Mouse (Mus musculus): ENCODE data around the gene Dhx8. TPM values are rescaled to one million over a fixed set of nuclear protein-coding genes. Genes with fewer than 3 reads are reported as not detected.

Dhx8 gene
- polyA plus RNA-seq, 1 experiment from 2014 or later, result 19.0 TPM

- H3K4me1 ChIP-seq (replicated peaks), result peaks cover 15% of the 10 kb centered on the region
- no peak overlapping the region for H3K4me3 ChIP-seq (replicated peaks)
- no peak for DNase-seq
- no peak for ATAC-seq (ENCODE audit: low read depth)
- H3K27me3 ChIP-seq, result no peaks in the 10 kb centered on the region
- no peak overlapping the region for H3K9ac ChIP-seq
- H3K36me3 ChIP-seq, result no peaks in the 10 kb centered on the region
- H3K27ac ChIP-seq, result no peak overlapping the region
- H3K4me2 ChIP-seq, result no peak overlapping the region
- 55% methylated on average over 5 of the region's 5 CpGs for WGBS (ENCODE audit: insufficient replicate concordance)
- H3K9me3 ChIP-seq (replicated peaks), result no peaks in the 10 kb centered on the region
Measured at GRCm38 (mm10) chr11:101704081-101704480, 28.6 kb upstream of the Dhx8 start.

GRCm38 (mm10) chr11:101706764-101707448, 25.8 kb upstream of the Dhx8 start:
- no peak overlapping the region for H3K27ac ChIP-seq
- H3K4me3 ChIP-seq (replicated peaks), result no peak overlapping the region
- no peaks in the 10 kb centered on the region for H3K27me3 ChIP-seq
- no peak overlapping the region for H3K4me2 ChIP-seq
- no peaks in the 10 kb centered on the region for H3K36me3 ChIP-seq
- DNase-seq (no peak), ATAC-seq (ENCODE audit: low read depth) (no peak)
- WGBS (ENCODE audit: insufficient replicate concordance), result 74% methylated on average over 10 of the region's 10 CpGs
- H3K9me3 ChIP-seq (replicated peaks), result no peaks in the 10 kb centered on the region
- no peak overlapping the region for H3K9ac ChIP-seq
- 0 out of 2 replicates have a peak, but pooled peaks cover 5% of the 10 kb centered on the region for H3K4me1 ChIP-seq (replicated peaks)

GRCm38 (mm10) chr11:101708482-101708881, 24.2 kb upstream of the Dhx8 start:
- Histone ChIP-seq H3K27me3 (no peaks in the 10 kb centered on the region), H3K4me1 (replicated peaks) (0 out of 2 replicates have a peak, but pooled peaks cover 5% of the 10 kb centered on the region), H3K36me3 (no peaks in the 10 kb centered on the region), H3K4me2 (no peak overlapping the region), H3K9ac (no peak overlapping the region), H3K27ac (no peak overlapping the region), H3K9me3 (replicated peaks) (no peaks in the 10 kb centered on the region), H3K4me3 (replicated peaks) (no peak overlapping the region)
- DNase-seq (no peak), ATAC-seq (ENCODE audit: low read depth) (no peak)
- 23% methylated on average over 5 of the region's 5 CpGs for WGBS (ENCODE audit: insufficient replicate concordance)

- ATAC-seq (ENCODE audit: low read depth) (no peak), DNase-seq (no peak)
- Histone ChIP-seq H3K4me1 (replicated peaks) (no peaks in the 10 kb centered on the region), H3K27me3 (no peaks in the 10 kb centered on the region), H3K4me3 (replicated peaks) (no peak overlapping the region), H3K27ac (no peak overlapping the region), H3K4me2 (no peak overlapping the region), H3K9me3 (replicated peaks) (no peaks in the 10 kb centered on the region), H3K36me3 (no peaks in the 10 kb centered on the region), H3K9ac (no peak overlapping the region)
- 64% methylated on average over 9 of the region's 9 CpGs for WGBS (ENCODE audit: insufficient replicate concordance)
Measured at GRCm38 (mm10) chr11:101712811-101713210, 19.9 kb upstream of the Dhx8 start.

GRCm38 (mm10) chr11:101714012-101714411, 18.7 kb upstream of the Dhx8 start:
- no peak overlapping the region for H3K27ac ChIP-seq
- ATAC-seq (ENCODE audit: low read depth), result no peak
- no peak overlapping the region for H3K4me3 ChIP-seq (replicated peaks)
- no peak overlapping the region for H3K4me2 ChIP-seq
- WGBS (ENCODE audit: insufficient replicate concordance), result 63% methylated on average over 7 of the region's 7 CpGs
- no peak overlapping the region for H3K9ac ChIP-seq
- H3K9me3 ChIP-seq (replicated peaks), result no peaks in the 10 kb centered on the region
- H3K36me3 ChIP-seq, result no peaks in the 10 kb centered on the region
- no peaks in the 10 kb centered on the region for H3K4me1 ChIP-seq (replicated peaks)
- no peaks in the 10 kb centered on the region for H3K27me3 ChIP-seq
- DNase-seq, result no peak

- H3K27ac ChIP-seq, result no peak overlapping the region
- no peaks in the 10 kb centered on the region for H3K36me3 ChIP-seq
- H3K4me3 ChIP-seq (replicated peaks), result no peak overlapping the region
- H3K27me3 ChIP-seq, result no peaks in the 10 kb centered on the region
- no peak for ATAC-seq (ENCODE audit: low read depth)
- no peak overlapping the region for H3K4me2 ChIP-seq
- WGBS (ENCODE audit: insufficient replicate concordance), result 59% methylated on average over 4 of the region's 4 CpGs
- H3K4me1 ChIP-seq (replicated peaks), result no peaks in the 10 kb centered on the region
- no peaks in the 10 kb centered on the region for H3K9me3 ChIP-seq (replicated peaks)
- no peak overlapping the region for H3K9ac ChIP-seq
- no peak for DNase-seq
Measured at GRCm38 (mm10) chr11:101718324-101718723, 14.4 kb upstream of the Dhx8 start.

DNA sequence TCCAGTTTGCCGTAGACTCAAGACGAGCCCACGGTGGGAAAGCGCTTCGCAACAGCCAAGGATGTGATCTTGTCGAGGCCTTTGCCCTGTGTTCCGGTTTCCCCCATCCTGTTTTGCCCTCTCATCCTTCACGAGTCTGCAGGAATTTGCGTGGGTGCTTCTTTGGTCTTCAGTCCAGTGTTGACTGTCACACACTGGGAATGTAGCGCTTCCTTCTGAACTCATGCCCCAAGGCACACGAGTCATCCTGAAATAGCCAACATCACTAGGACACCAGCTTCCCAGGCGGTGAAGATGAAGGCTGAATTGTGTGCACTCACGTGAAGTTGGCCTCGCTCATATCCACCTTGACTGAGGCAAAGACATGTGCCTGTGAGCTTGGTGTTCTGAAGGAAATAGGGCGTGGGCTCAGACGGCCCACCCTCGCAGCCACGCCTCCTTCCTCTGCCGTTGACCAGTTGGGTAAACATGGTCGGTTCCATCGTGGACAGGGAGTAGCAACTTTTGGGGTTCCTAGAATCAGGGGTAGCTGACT, 12.7 kb upstream of the Dhx8 start:
- no peaks in the 10 kb centered on the region for H3K36me3 ChIP-seq
- H3K4me2 ChIP-seq, result no peak overlapping the region
- H3K9me3 ChIP-seq (replicated peaks), result no peaks in the 10 kb centered on the region
- no peak overlapping the region for H3K4me3 ChIP-seq (replicated peaks)
- DNase-seq, result no peak
- no peak for ATAC-seq (ENCODE audit: low read depth)
- H3K27ac ChIP-seq, result no peak overlapping the region
- no peak overlapping the region for H3K9ac ChIP-seq
- H3K27me3 ChIP-seq, result no peaks in the 10 kb centered on the region
- no peaks in the 10 kb centered on the region for H3K4me1 ChIP-seq (replicated peaks)
- WGBS (ENCODE audit: insufficient replicate concordance), result 66% methylated on average over 21 of the region's 21 CpGs

- DNase-seq (no peak), ATAC-seq (ENCODE audit: low read depth) (no peak)
- H3K4me3 ChIP-seq (replicated peaks), result no peak overlapping the region
- H3K9me3 ChIP-seq (replicated peaks), result no peaks in the 10 kb centered on the region
- H3K4me1 ChIP-seq (replicated peaks), result no peaks in the 10 kb centered on the region
- no peak overlapping the region for H3K4me2 ChIP-seq
- no peak overlapping the region for H3K27ac ChIP-seq
- WGBS (ENCODE audit: insufficient replicate concordance), result 66% methylated on average over 8 of the region's 8 CpGs
- H3K9ac ChIP-seq, result no peak overlapping the region
- H3K36me3 ChIP-seq, result no peaks in the 10 kb centered on the region
- no peaks in the 10 kb centered on the region for H3K27me3 ChIP-seq
Measured at GRCm38 (mm10) chr11:101725043-101725442, 7.7 kb upstream of the Dhx8 start.

DNA sequence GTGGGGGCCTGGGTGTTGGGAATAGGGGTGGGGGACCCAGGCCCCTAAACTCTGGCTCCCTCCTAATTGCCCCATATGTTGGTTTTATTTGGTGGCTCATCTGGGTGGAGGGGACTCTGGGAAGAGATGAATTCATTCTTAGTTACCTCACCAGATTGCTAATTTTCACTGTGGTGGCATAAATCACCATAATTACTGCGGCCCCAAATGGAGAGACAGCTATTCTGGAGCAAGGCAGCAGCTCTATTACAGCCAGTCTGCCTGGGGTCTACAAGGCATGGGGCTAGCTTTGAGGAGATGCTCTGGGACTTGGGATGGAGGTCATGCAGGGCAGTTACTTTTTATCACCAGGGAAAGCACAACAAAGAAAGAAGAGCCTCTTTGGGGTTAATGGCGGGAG, 6.0 kb upstream of the Dhx8 start:
- no peaks in the 10 kb centered on the region for H3K36me3 ChIP-seq
- DNase-seq (no peak), ATAC-seq (ENCODE audit: low read depth) (no peak)
- H3K27me3 ChIP-seq, result no peaks in the 10 kb centered on the region
- WGBS (ENCODE audit: insufficient replicate concordance), result 62% methylated on average over 2 of the region's 2 CpGs
- no peaks in the 10 kb centered on the region for H3K9me3 ChIP-seq (replicated peaks)
- H3K9ac ChIP-seq, result no peak overlapping the region
- no peak overlapping the region for H3K4me3 ChIP-seq (replicated peaks)
- H3K4me1 ChIP-seq (replicated peaks), result peaks cover 1% of the 10 kb centered on the region
- H3K27ac ChIP-seq, result no peak overlapping the region
- no peak overlapping the region for H3K4me2 ChIP-seq

DNA sequence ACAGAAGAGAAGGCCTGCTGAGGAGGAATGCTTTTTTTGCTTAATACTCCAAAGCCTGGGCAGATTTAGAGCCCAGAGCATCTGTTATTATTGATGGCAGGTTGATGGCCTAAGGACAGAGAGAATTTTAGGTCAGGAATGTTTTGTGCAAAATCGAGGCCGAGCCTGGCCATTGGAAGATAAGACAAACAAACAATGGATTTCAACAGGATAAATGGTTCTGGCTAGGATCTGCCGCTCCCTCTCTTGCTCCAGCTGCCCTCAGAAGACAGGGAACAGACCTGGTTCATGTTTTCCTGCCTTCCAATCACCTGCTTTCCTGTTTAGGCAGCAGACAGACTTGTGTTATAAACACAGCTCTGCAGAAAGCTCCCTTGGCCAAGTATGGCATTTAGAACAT, 3.4 kb upstream of the Dhx8 start:
- Histone ChIP-seq H3K4me2 (no peak overlapping the region), H3K27me3 (no peaks in the 10 kb centered on the region), H3K27ac (no peak overlapping the region), H3K9me3 (replicated peaks) (no peaks in the 10 kb centered on the region), H3K4me1 (replicated peaks) (peaks cover 16% of the 10 kb centered on the region), H3K9ac (no peak overlapping the region), H3K36me3 (peaks cover under 1% of the 10 kb centered on the region; the same call in 1 of the 2 replicates), H3K4me3 (replicated peaks) (no peak overlapping the region)
- DNase-seq (no peak), ATAC-seq (ENCODE audit: low read depth) (no peak)
- 37% methylated on average over 3 of the region's 3 CpGs for WGBS (ENCODE audit: insufficient replicate concordance)

- ATAC-seq (ENCODE audit: low read depth), result no peak
- Histone ChIP-seq H3K4me1 (replicated peaks) (peaks cover 22% of the 10 kb centered on the region), H3K9ac (peak overlapping the region; percentile 86), H3K36me3 (peaks cover 42% of the 10 kb centered on the region), H3K9me3 (replicated peaks) (no peaks in the 10 kb centered on the region), H3K27ac (peak overlapping the region; percentile 78), H3K27me3 (no peaks in the 10 kb centered on the region), H3K4me2 (peak overlapping the region; percentile 72), H3K4me3 (replicated peaks) (peak overlapping the region; percentile 80)
- WGBS (ENCODE audit: insufficient replicate concordance), result 16% methylated on average over 9 of the region's 9 CpGs
- DNase-seq, result peak; percentile 11
Measured at GRCm38 (mm10) chr11:101733596-101733995, 877 bp downstream of the Dhx8 start.

GRCm38 (mm10) chr11:101756616-101757015, 23.9 kb downstream of the Dhx8 start:
- Histone ChIP-seq H3K4me2 (no peak overlapping the region), H3K27ac (no peak overlapping the region), H3K27me3 (no peaks in the 10 kb centered on the region), H3K4me1 (replicated peaks) (no peaks in the 10 kb centered on the region), H3K9me3 (replicated peaks) (no peaks in the 10 kb centered on the region), H3K9ac (no peak overlapping the region), H3K4me3 (replicated peaks) (no peak overlapping the region), H3K36me3 (peaks cover 97% of the 10 kb centered on the region)
- ATAC-seq (ENCODE audit: low read depth), result no peak
- 86% methylated on average over 8 of the region's 8 CpGs for WGBS (ENCODE audit: insufficient replicate concordance)
- no peak for DNase-seq

Data from liver, embryonic 13.5 days (tissue).